Mouse (Mus musculus) liver, embryonic 14.5 days (tissue): ENCODE measurements around the gene Cbln1.

Source experiments
- CTCF ChIP-seq: IDR thresholded peaks from 2 replicates; pipeline ENCODE4 v1.5.1; 2016; ENCODE audit warnings: antibody characterized with exemption, low read depth, control low read depth
- EP300 ChIP-seq: IDR thresholded peaks from 2 replicates; pipeline ENCODE4 v1.6.1; 2016; ENCODE audit warnings: antibody characterized with exemption, low read depth

GRCm38 (mm10) chr8:87517132-87517531, 44.7 kb upstream of the Cbln1 start:
- TF ChIP-seq CTCF (no peak), EP300 (no peak)
